Mouse (Mus musculus): Measurements from ENCODE around the gene Catsperd. TPM values are rescaled to one million over a fixed set of nuclear protein-coding genes. Genes with fewer than 3 reads are reported as not detected.

Catsperd gene
- polyA plus RNA-seq, 1 experiment from 2014 or later = 0.33 TPM

GRCm38 (mm10) chr17:56681791-56682190 is 53.8 kb downstream of the Catsperd start:
- Histone ChIP-seq H3K36me3 (replicated peaks; ENCODE audit: insufficient read depth, low read length) (peaks cover 47% of the 10 kb centered on the region), H3K9me3 (ENCODE audit: low read length) (no peaks in the 10 kb centered on the region), H3K4me1 (ENCODE audit: insufficient read depth) (peaks cover 3% of the 10 kb centered on the region; the same call in 1 of the 2 replicates), H3K9ac (replicated peaks) (no peak overlapping the region), H3K4me3 (ENCODE audit: low read depth, low read length) (no peak overlapping the region), H3K27ac (ENCODE audit: low read depth) (no peak overlapping the region), H3K27me3 (ENCODE audit: insufficient read depth, low read length) (no peaks in the 10 kb centered on the region), H3K4me2 (ENCODE audit: low read depth, low read length) (no peak overlapping the region)
- no peak for DNase-seq
- ATAC-seq = no peak
- TF ChIP-seq CTCF (IDR thresholded peaks at IDR 0.05; ENCODE audit: low read depth) (no peak), EP300 (IDR thresholded peaks at IDR 0.05; ENCODE audit: low read depth) (no peak)
- 71% methylated on average over 4 of the region's 4 CpGs for WGBS (ENCODE audit: insufficient replicate concordance)

GRCm38 (mm10) chr17:56682880-56683279 is 54.9 kb downstream of the Catsperd start:
- H3K9ac ChIP-seq (replicated peaks) = no peak overlapping the region
- no peaks in the 10 kb centered on the region for H3K9me3 ChIP-seq (ENCODE audit: low read length)
- H3K4me2 ChIP-seq (ENCODE audit: low read depth, low read length) = peak overlapping the region; percentile 32; the same call in 1 of the 2 replicates
- no peak overlapping the region for H3K27ac ChIP-seq (ENCODE audit: low read depth)
- WGBS (ENCODE audit: insufficient replicate concordance) = 42% methylated on average over 3 of the region's 3 CpGs
- no peak for TF ChIP-seq CTCF (IDR thresholded peaks at IDR 0.05; ENCODE audit: low read depth)
- TF ChIP-seq EP300 (IDR thresholded peaks at IDR 0.05; ENCODE audit: low read depth) = peak; percentile 80
- H3K4me1 ChIP-seq (ENCODE audit: insufficient read depth) = peaks cover 9% of the 10 kb centered on the region; the same call in 1 of the 2 replicates
- H3K36me3 ChIP-seq (replicated peaks; ENCODE audit: insufficient read depth, low read length) = peaks cover 50% of the 10 kb centered on the region
- no peaks in the 10 kb centered on the region for H3K27me3 ChIP-seq (ENCODE audit: insufficient read depth, low read length)
- no peak overlapping the region for H3K4me3 ChIP-seq (ENCODE audit: low read depth, low read length)
- no peak for DNase-seq
- ATAC-seq = peak; percentile 59

GRCm38 (mm10) chr17:56683546-56684140 is 55.7 kb downstream of the Catsperd start:
- Histone ChIP-seq H3K4me2 (ENCODE audit: low read depth, low read length) (no peak overlapping the region), H3K4me3 (ENCODE audit: low read depth, low read length) (no peak overlapping the region), H3K27me3 (ENCODE audit: insufficient read depth, low read length) (no peaks in the 10 kb centered on the region), H3K9me3 (ENCODE audit: low read length) (no peaks in the 10 kb centered on the region), H3K9ac (replicated peaks) (no peak overlapping the region), H3K36me3 (replicated peaks; ENCODE audit: insufficient read depth, low read length) (peaks cover 50% of the 10 kb centered on the region), H3K27ac (ENCODE audit: low read depth) (no peak overlapping the region), H3K4me1 (ENCODE audit: insufficient read depth) (peaks cover 13% of the 10 kb centered on the region)
- WGBS (ENCODE audit: insufficient replicate concordance) = 74% methylated on average over 5 of the region's 5 CpGs
- no peak for DNase-seq
- TF ChIP-seq CTCF (IDR thresholded peaks at IDR 0.05; ENCODE audit: low read depth) = no peak
- no peak for TF ChIP-seq EP300 (IDR thresholded peaks at IDR 0.05; ENCODE audit: low read depth)
- no peak for ATAC-seq

GRCm38 (mm10) chr17:56684649-56685048 is 56.7 kb downstream of the Catsperd start:
- H3K27ac ChIP-seq (ENCODE audit: low read depth) = no peak overlapping the region
- DNase-seq (no peak), ATAC-seq (no peak)
- WGBS (ENCODE audit: insufficient replicate concordance) = 84% methylated on average over 2 of the region's 2 CpGs
- H3K4me1 ChIP-seq (ENCODE audit: insufficient read depth) = peaks cover 14% of the 10 kb centered on the region
- H3K27me3 ChIP-seq (ENCODE audit: insufficient read depth, low read length) = no peaks in the 10 kb centered on the region
- no peak overlapping the region for H3K4me2 ChIP-seq (ENCODE audit: low read depth, low read length)
- TF ChIP-seq CTCF (IDR thresholded peaks at IDR 0.05; ENCODE audit: low read depth) = no peak
- no peak for TF ChIP-seq EP300 (IDR thresholded peaks at IDR 0.05; ENCODE audit: low read depth)
- H3K9me3 ChIP-seq (ENCODE audit: low read length) = no peaks in the 10 kb centered on the region
- no peak overlapping the region for H3K4me3 ChIP-seq (ENCODE audit: low read depth, low read length)
- peaks cover 49% of the 10 kb centered on the region for H3K36me3 ChIP-seq (replicated peaks; ENCODE audit: insufficient read depth, low read length)
- H3K9ac ChIP-seq (replicated peaks) = no peak overlapping the region

- 72% methylated on average over 4 of the region's 4 CpGs for WGBS (ENCODE audit: insufficient replicate concordance)
- DNase-seq (no peak), ATAC-seq (no peak)
- TF ChIP-seq EP300 (IDR thresholded peaks at IDR 0.05; ENCODE audit: low read depth) (no peak), CTCF (IDR thresholded peaks at IDR 0.05; ENCODE audit: low read depth) (no peak)
- Histone ChIP-seq H3K36me3 (replicated peaks; ENCODE audit: insufficient read depth, low read length) (peaks cover 59% of the 10 kb centered on the region), H3K27me3 (ENCODE audit: insufficient read depth, low read length) (no peaks in the 10 kb centered on the region), H3K9ac (replicated peaks) (no peak overlapping the region), H3K27ac (ENCODE audit: low read depth) (no peak overlapping the region), H3K9me3 (ENCODE audit: low read length) (no peaks in the 10 kb centered on the region), H3K4me3 (ENCODE audit: low read depth, low read length) (no peak overlapping the region), H3K4me1 (ENCODE audit: insufficient read depth) (peaks cover 14% of the 10 kb centered on the region), H3K4me2 (ENCODE audit: low read depth, low read length) (no peak overlapping the region)
These were observed 58.9 kb downstream of the Catsperd start for GRCm38 (mm10) chr17:56686801-56687200.

GRCm38 (mm10) chr17:56688045-56688444 is 60.1 kb downstream of the Catsperd start:
- H3K27me3 ChIP-seq (ENCODE audit: insufficient read depth, low read length) = no peaks in the 10 kb centered on the region
- no peaks in the 10 kb centered on the region for H3K9me3 ChIP-seq (ENCODE audit: low read length)
- peak overlapping the region; percentile 55 for H3K27ac ChIP-seq (ENCODE audit: low read depth)
- H3K9ac ChIP-seq (replicated peaks) = no peak overlapping the region
- peaks cover 11% of the 10 kb centered on the region for H3K4me1 ChIP-seq (ENCODE audit: insufficient read depth)
- peaks cover 63% of the 10 kb centered on the region for H3K36me3 ChIP-seq (replicated peaks; ENCODE audit: insufficient read depth, low read length)
- no peak overlapping the region for H3K4me2 ChIP-seq (ENCODE audit: low read depth, low read length)
- DNase-seq (no peak), ATAC-seq (peak; percentile 87)
- H3K4me3 ChIP-seq (ENCODE audit: low read depth, low read length) = no peak overlapping the region
- TF ChIP-seq CTCF (IDR thresholded peaks at IDR 0.05; ENCODE audit: low read depth) (no peak), EP300 (IDR thresholded peaks at IDR 0.05; ENCODE audit: low read depth) (peak; percentile 98)
